Mouse (Mus musculus) heart, adult 2 months (tissue): Measurements from ENCODE around the gene Map3k12.

ENCODE experiments used
- CTCF ChIP-seq: fragments of 200-600 bp; IDR thresholded peaks from 2 replicates; pipeline ENCODE4 v1.8.1; 2022; ENCODE audit warnings: antibody characterized with exemption, mild to moderate bottlenecking, moderate library complexity
- POLR2A ChIP-seq: fragments of 200-500 bp; IDR thresholded peaks from 2 replicates; pipeline ENCODE4 v1.6.1; 2011; ENCODE audit warnings: mild to moderate bottlenecking, low read depth, low read length, control low read depth; ENCODE audit not compliant: insufficient read depth

- no peak for TF ChIP-seq CTCF
- no peak for TF ChIP-seq POLR2A
These were observed 12.7 kb downstream of the Map3k12 start for GRCm38 (mm10) chr15:102503924-102504782.
